Mouse (Mus musculus): ENCODE results near the gene Tmem179.

The Tmem179 gene

GRCm38 (mm10) chr12:112463750-112464444, 52.6 kb downstream of the Tmem179 start:
- DNase-seq (ENCODE audit: low read depth, low spot score), result no peak

- DNase-seq (ENCODE audit: low read depth, low spot score), result no peak
Observed at GRCm38 (mm10) chr12:112463209-112463608, 53.3 kb downstream of the Tmem179 start.

- DNase-seq (ENCODE audit: low read depth, low spot score), result no peak
Observed at GRCm38 (mm10) chr12:112462423-112462822, 54.1 kb downstream of the Tmem179 start.

GRCm38 (mm10) chr12:112457839-112458238, 58.7 kb downstream of the Tmem179 start:
- DNase-seq (ENCODE audit: low read depth, low spot score), result no peak

- no peak for DNase-seq (ENCODE audit: low read depth, low spot score)
Observed at GRCm38 (mm10) chr12:112456144-112456713, 60.3 kb downstream of the Tmem179 start.

GRCm38 (mm10) chr12:112451826-112452225, 64.7 kb downstream of the Tmem179 start:
- no peak for DNase-seq (ENCODE audit: low read depth, low spot score)

- DNase-seq (ENCODE audit: low read depth, low spot score), result no peak
Observed at GRCm38 (mm10) chr12:112451381-112451780, 65.2 kb downstream of the Tmem179 start.

GRCm38 (mm10) chr12:112450883-112451282, 65.7 kb downstream of the Tmem179 start:
- peak; percentile 72 for DNase-seq (ENCODE audit: low read depth, low spot score)

All from CD4-positive, CD25-positive, alpha-beta regulatory T cell, adult 2 months (primary cell).